Mouse (Mus musculus) MEL (cell line): ENCODE measurements around the gene Col23a1. TPM values are rescaled to one million over a fixed set of nuclear protein-coding genes. Genes with fewer than 3 reads are reported as not detected.

Source experiments
- DNase-seq: peaks from one replicate; pipeline ENCODE4 v3.0.0; 2011; ENCODE audit warnings: low read depth, low spot score
- H3K27ac ChIP-seq: 2 replicates; pipeline ENCODE4 v1.5.1; 2012; ENCODE audit warnings: low read depth, mild to moderate bottlenecking, control low read depth, low read length, moderate library complexity; ENCODE audit not compliant: control insufficient read depth
- H3K27me3 ChIP-seq, 2 experiments: fragments of 150-350 bp in 1 of 2; sonication (generic) in 1 of 2; 2 replicates each; pipeline ENCODE4 v1.6.1; 2012; ENCODE audit warnings: low read length in 2 of 2, mild to moderate bottlenecking in 2 of 2, improper control_type of control experiment in 1 of 2, moderate library complexity in 1 of 2; ENCODE audit not compliant: insufficient read depth in 2 of 2, control insufficient read depth in 1 of 2
- H3K36me3 ChIP-seq, 2 experiments: 2 replicates each; pipeline ENCODE4 v1.6.1; 2012 to 2014; ENCODE audit warnings: low read length in 2 of 2, improper control_type of control experiment in 1 of 2, inconsistent platforms in 1 of 2, mild to moderate bottlenecking in 1 of 2; ENCODE audit not compliant: insufficient read depth in 2 of 2, control insufficient read depth in 1 of 2
- H3K4me1 ChIP-seq, 2 experiments: fragments of 150-350 bp in 1 of 2; sonication (generic) in 1 of 2; 2 replicates each; pipeline ENCODE4 v1.6.1; 2012; ENCODE audit warnings: low read length in 2 of 2, improper control_type of control experiment in 1 of 2, mild to moderate bottlenecking in 1 of 2; ENCODE audit not compliant: insufficient read depth in 2 of 2, control insufficient read depth in 1 of 2
- H3K4me3 ChIP-seq, 2 experiments: fragments of 150-350 bp in 1 of 2; sonication (generic) in 1 of 2; 2 replicates each; pipeline ENCODE4 v1.5.1; 2012; ENCODE audit warnings: low read depth in 2 of 2, low read length in 2 of 2, mild to moderate bottlenecking in 2 of 2, moderate library complexity in 2 of 2, control low read depth in 1 of 2, improper control_type of control experiment in 1 of 2; ENCODE audit not compliant: control insufficient read depth in 1 of 2, insufficient read depth in 1 of 2
- H3K79me2 ChIP-seq: 2 replicates; pipeline ENCODE4 v1.6.1; 2012; ENCODE audit warnings: mild to moderate bottlenecking, low read length, moderate library complexity; ENCODE audit not compliant: control insufficient read depth, poor library complexity, insufficient read depth
- H3K9ac ChIP-seq: 2 replicates; pipeline ENCODE4 v1.6.1; 2012; ENCODE audit warnings: low read depth, mild to moderate bottlenecking, control low read depth, low read length, moderate library complexity; ENCODE audit not compliant: control insufficient read depth, poor library complexity, severe bottlenecking
- H3K9me3 ChIP-seq: fragments of 150-350 bp; sonication (generic); replicated peaks from 2 replicates; pipeline ENCODE4 v1.6.1; 2012; ENCODE audit warnings: mild to moderate bottlenecking, low read length, improper control_type of control experiment, moderate library complexity; ENCODE audit not compliant: insufficient read depth
- BHLHE40 ChIP-seq: IDR thresholded peaks from 2 replicates; pipeline ENCODE4 v1.6.1; 2012; ENCODE audit warnings: low read depth, mild to moderate bottlenecking, inconsistent platforms, low read length, improper control_type of control experiment, borderline replicate concordance
- CHD2 ChIP-seq: IDR thresholded peaks from 2 replicates; pipeline ENCODE4 v1.6.1; 2011; ENCODE audit warnings: low read length, improper control_type of control experiment
- EP300 ChIP-seq, 2 experiments: IDR thresholded peaks; 2 replicates each; pipeline ENCODE4 v1.6.1; 2011; ENCODE audit warnings: improper control_type of control experiment in 2 of 2, low read length in 2 of 2, low read depth in 1 of 2, mild to moderate bottlenecking in 1 of 2
- HCFC1 ChIP-seq: IDR thresholded peaks from 2 replicates; pipeline ENCODE4 v1.6.1; 2012; ENCODE audit warnings: low read depth, mild to moderate bottlenecking, inconsistent platforms, low read length, improper control_type of control experiment, moderate library complexity
- KAT2A ChIP-seq: conservative IDR thresholded peaks from 2 replicates; pipeline ENCODE4 v1.6.1; 2012; ENCODE audit warnings: low read depth, low read length, improper control_type of control experiment, inconsistent platforms
- MAFK ChIP-seq: IDR thresholded peaks from 2 replicates; pipeline ENCODE4 v1.6.1; 2011; ENCODE audit warnings: low read depth, mild to moderate bottlenecking, low read length, improper control_type of control experiment, borderline replicate concordance
- MAX ChIP-seq: IDR thresholded peaks from 2 replicates; pipeline ENCODE4 v1.6.1; 2011; ENCODE audit warnings: low read length, improper control_type of control experiment
- MAZ ChIP-seq: IDR thresholded peaks from 2 replicates; pipeline ENCODE4 v1.6.1; 2012; ENCODE audit warnings: low read depth, mild to moderate bottlenecking, inconsistent platforms, low read length, improper control_type of control experiment
- MEF2A ChIP-seq: IDR thresholded peaks from 2 replicates; pipeline ENCODE4 v1.6.1; 2014; ENCODE audit warnings: low read depth, mild to moderate bottlenecking, inconsistent platforms, low read length, improper control_type of control experiment; ENCODE audit not compliant: poor library complexity, insufficient replicate concordance, severe bottlenecking; ENCODE audit errors: extremely low read depth
- MXI1 ChIP-seq: IDR thresholded peaks from 2 replicates; pipeline ENCODE4 v1.6.1; 2011; ENCODE audit warnings: mild to moderate bottlenecking, low read depth, low read length, improper control_type of control experiment
- NELFE ChIP-seq: IDR thresholded peaks from 2 replicates; pipeline ENCODE4 v1.6.1; 2011; ENCODE audit warnings: low read depth, low read length, improper control_type of control experiment
- POLR2A ChIP-seq, 2 experiments: IDR thresholded peaks; 2 replicates each; pipeline ENCODE4 v1.6.1; 2011 to 2012; ENCODE audit warnings: low read length in 2 of 2, mild to moderate bottlenecking in 2 of 2, control low read depth in 1 of 2, improper control_type of control experiment in 1 of 2, low read depth in 1 of 2, moderate library complexity in 1 of 2; ENCODE audit not compliant: control insufficient read depth in 1 of 2, insufficient read depth in 1 of 2, poor library complexity in 1 of 2
- POLR2AphosphoS2 ChIP-seq: IDR thresholded peaks from 2 replicates; pipeline ENCODE4 v1.6.1; 2011; ENCODE audit warnings: low read length, improper control_type of control experiment
- TAL1 ChIP-seq: IDR thresholded peaks from 2 replicates; pipeline ENCODE4 v1.6.1; 2012; ENCODE audit warnings: mild to moderate bottlenecking, inconsistent platforms, low read length, moderate library complexity, mixed read lengths
- UBTF ChIP-seq: IDR thresholded peaks from 2 replicates; pipeline ENCODE4 v1.6.1; 2012; ENCODE audit warnings: low read depth, mild to moderate bottlenecking, inconsistent platforms, low read length, improper control_type of control experiment, moderate library complexity, borderline replicate concordance; ENCODE audit not compliant: insufficient read depth
- USF1 ChIP-seq: IDR thresholded peaks from 2 replicates; pipeline ENCODE4 v1.6.1; 2014; ENCODE audit warnings: low read depth, mild to moderate bottlenecking, inconsistent platforms, low read length, improper control_type of control experiment, moderate library complexity
- ZMIZ1 ChIP-seq: IDR thresholded peaks from 2 replicates; pipeline ENCODE4 v1.6.1; 2012; ENCODE audit warnings: low read depth, mild to moderate bottlenecking, inconsistent platforms, low read length, improper control_type of control experiment, moderate library complexity
- ZNF384 ChIP-seq: IDR thresholded peaks from 2 replicates; pipeline ENCODE4 v1.6.1; 2012; ENCODE audit warnings: low read depth, mild to moderate bottlenecking, inconsistent platforms, low read length, improper control_type of control experiment
- polyA plus RNA-seq, 2 experiments: library from polyadenylated mRNA; stranded (reverse) in 1 of 2; unstranded in 1 of 2; fragments of >175 nt in 1 of 2; fragments of >200 nt in 1 of 2; gene quantifications; 2 replicates each; pipeline versions ENCODE4 v1.2.1 to v1.2.4; 2012; ENCODE audit warnings: low replicate concordance in 2 of 2, low read depth in 1 of 2; ENCODE audit not compliant: insufficient read length in 2 of 2, insufficient read depth in 1 of 2, missing spikeins in 1 of 2
- total RNA-seq: library from RNA; depleted of rRNA; stranded (reverse); fragments of 300-350 nt; gene quantifications from 2 replicates; pipeline ENCODE4 v1.2.3, GENCODE M21; 2012

The Col23a1 gene
- total and polyA plus RNA-seq, 3 experiments: under 0.01 to 0.03 TPM; not detected in 1

GRCm38 (mm10) chr11:51290066-51290955 lies 591 bp downstream of the Col23a1 start:
- Histone ChIP-seq H3K4me1 (no peaks in the 10 kb centered on the region), H3K27ac (no peak overlapping the region), H3K9ac (no peak overlapping the region), H3K79me2 (no peaks in the 10 kb centered on the region), H3K4me3 (no peak overlapping the region), H3K9me3 (no peaks in the 10 kb centered on the region)
- DNase-seq: no peak
- TF ChIP-seq HCFC1 (no peak), NELFE (no peak), MAX (no peak), POLR2AphosphoS2 (no peak), EP300 (IDR thresholded peaks at IDR 0.05; ENCODE audit: low read depth in 1 of 2, low read length in 2 of 2) (no peak), CHD2 (no peak), MXI1 (no peak), ZMIZ1 (no peak), MAFK (no peak), POLR2A (IDR thresholded peaks at IDR 0.05; ENCODE audit: control insufficient read depth in 1 of 2, insufficient read depth in 1 of 2, low read depth in 1 of 2, low read length in 2 of 2, poor library complexity in 1 of 2) (no peak)
- TF ChIP-seq, all 39 proteins: peak for 0
- Histone ChIP-seq H3K36me3 (no peaks in the 10 kb centered on the region), H3K27me3 (no peaks in the 10 kb centered on the region)

GRCm38 (mm10) chr11:51293956-51294530 lies 4.3 kb downstream of the Col23a1 start:
- Histone ChIP-seq H3K27me3 (no peaks in the 10 kb centered on the region), H3K36me3 (no peaks in the 10 kb centered on the region), H3K9me3 (no peaks in the 10 kb centered on the region)

More at GRCm38 (mm10) chr11:51293956-51294530, 4.3 kb downstream of the Col23a1 start:
- Histone ChIP-seq H3K4me3 (no peak overlapping the region), H3K27ac (no peak overlapping the region), H3K79me2 (no peaks in the 10 kb centered on the region), H3K9ac (no peak overlapping the region)
- no peak for DNase-seq
- TF ChIP-seq MAZ (no peak), MAX (no peak), MXI1 (no peak), USF1 (no peak), KAT2A (no peak), NELFE (no peak), MAFK (no peak), BHLHE40 (no peak), MEF2A (no peak), POLR2A (IDR thresholded peaks at IDR 0.05; ENCODE audit: control insufficient read depth in 1 of 2, insufficient read depth in 1 of 2, low read depth in 1 of 2, low read length in 2 of 2, poor library complexity in 1 of 2) (no peak), ZNF384 (no peak), TAL1 (no peak), UBTF (no peak)
- TF ChIP-seq, all 39 proteins: peak for 0
- no peaks in the 10 kb centered on the region for H3K4me1 ChIP-seq
